Mouse (Mus musculus) liver, adult 2 months (tissue): Measurements from ENCODE around the gene Zfp991.
"Not testable (repeated sequence)": the region's sequence is repeated elsewhere in the genome, so short reads cannot be mapped to it uniquely, and the experiment has no call there.

Experiments used
- CTCF ChIP-seq: fragments of 200-500 bp; IDR thresholded peaks from 2 replicates; pipeline ENCODE4 v1.5.1; 2011; ENCODE audit warnings: low read depth, low read length, control low read depth
- POLR2A ChIP-seq: fragments of 200-500 bp; IDR thresholded peaks from 2 replicates; pipeline ENCODE4 v1.6.1; 2011; ENCODE audit warnings: low read length, control low read depth; ENCODE audit not compliant: insufficient read depth; ENCODE audit errors: extremely low read depth

GRCm38 (mm10) chr4:147141757-147142156 lies 9.9 kb downstream of the Zfp991 start:
- TF ChIP-seq CTCF, POLR2A: not testable (repeated sequence)
